Mouse (Mus musculus): ENCODE results near the gene Poc1a. TPM values are rescaled to one million over a fixed set of nuclear protein-coding genes. Genes with fewer than 3 reads are reported as not detected.

Gene Poc1a
- 3.5 and 4.4 TPM in 2 replicates for total RNA-seq (2015; ENCODE audit: low replicate concordance)
- 5.0 and 10.6 TPM in 2 replicates for total RNA-seq (2017; ENCODE audit: low replicate concordance)

GRCm38 (mm10) chr9:106280808-106281544, at the start of gene Poc1a:
Gene Poc1a, plus strand, starts transcription at chr9:106281061.
- ATAC-seq (replicated peaks; ENCODE audit: low FRiP score, poor library complexity, severe bottlenecking), result peak; percentile 94

- ATAC-seq (replicated peaks; ENCODE audit: low FRiP score, poor library complexity, severe bottlenecking), result no peak
Measured at GRCm38 (mm10) chr9:106231220-106231619, 49.6 kb upstream of the Poc1a start.

DNA sequence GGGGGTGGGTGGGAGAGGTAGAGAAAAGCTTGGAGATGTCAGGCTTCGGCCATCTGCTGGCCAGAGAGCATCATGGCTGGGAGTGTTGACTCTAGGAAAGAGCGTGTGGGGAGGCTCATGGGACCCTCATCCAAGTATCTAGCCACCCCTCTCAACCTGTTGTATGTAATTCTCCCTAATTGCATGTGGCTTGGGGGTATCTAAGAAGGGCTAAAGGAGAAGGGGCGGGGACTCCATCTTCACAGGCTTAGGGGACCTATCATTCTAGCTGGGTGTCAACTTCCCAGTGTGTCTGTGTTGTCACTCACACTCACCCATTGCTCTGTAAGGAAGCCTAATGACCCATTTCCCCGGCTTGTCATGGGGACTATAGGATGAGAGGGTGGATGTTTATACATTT, 49.0 kb upstream of the Poc1a start:
- no peak for ATAC-seq (replicated peaks; ENCODE audit: low FRiP score, poor library complexity, severe bottlenecking)

DNA sequence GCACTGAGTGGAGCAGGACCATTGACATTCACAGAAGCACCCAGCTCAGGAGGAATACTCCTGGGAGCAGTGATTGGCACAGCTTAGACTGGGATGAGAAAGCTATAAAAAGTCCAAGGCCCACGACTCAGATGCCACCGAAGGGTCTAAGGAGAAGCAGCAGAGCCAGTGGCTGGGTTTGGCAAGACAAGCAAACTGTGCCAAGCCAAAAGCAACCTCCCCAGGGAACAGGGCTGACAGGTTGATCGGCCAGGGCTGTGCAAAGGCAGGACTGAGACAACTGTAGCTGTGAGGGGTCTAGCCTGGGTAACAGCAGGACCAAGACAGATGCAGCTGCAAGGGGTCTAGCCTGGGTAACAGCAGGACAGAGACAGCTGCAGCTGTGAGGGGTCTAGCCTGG, 47.9 kb upstream of the Poc1a start:
- no peak for ATAC-seq (replicated peaks; ENCODE audit: low FRiP score, poor library complexity, severe bottlenecking)

- ATAC-seq (replicated peaks; ENCODE audit: low FRiP score, poor library complexity, severe bottlenecking), result no peak
Measured at GRCm38 (mm10) chr9:106233953-106234352, 46.9 kb upstream of the Poc1a start.

DNA sequence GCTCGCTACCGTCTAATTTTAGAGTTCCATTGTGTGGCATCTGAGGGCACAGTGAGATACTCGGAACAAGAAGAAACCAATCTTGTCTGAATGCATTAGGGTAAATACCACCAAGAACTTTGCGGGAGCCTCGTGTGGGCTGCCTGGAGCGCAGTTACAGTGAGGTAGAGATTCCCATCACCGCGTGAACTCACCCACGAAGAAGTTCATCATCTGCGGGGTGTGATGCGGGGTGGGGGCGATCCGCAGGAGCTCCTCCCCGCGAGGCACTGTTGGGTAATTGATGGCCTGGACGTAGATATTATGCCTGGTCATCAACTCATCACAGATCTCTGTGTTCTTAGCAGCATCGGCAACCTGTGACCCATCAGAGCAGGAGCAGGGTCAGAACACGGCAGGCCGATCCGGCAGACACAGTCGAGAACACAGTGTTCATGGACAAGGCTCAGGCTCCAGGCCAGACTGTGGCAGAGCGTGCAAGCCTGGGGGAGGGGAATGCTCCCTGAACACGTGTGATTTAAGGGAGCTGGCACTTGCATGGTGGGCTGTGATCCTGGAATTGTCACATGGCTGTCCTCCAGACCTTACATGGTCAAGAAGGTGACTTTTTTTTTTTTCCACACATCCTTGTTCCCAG, 45.5 kb upstream of the Poc1a start:
- no peak; the same call in 1 of the 2 replicates for ATAC-seq (replicated peaks; ENCODE audit: low FRiP score, poor library complexity, severe bottlenecking)

DNA sequence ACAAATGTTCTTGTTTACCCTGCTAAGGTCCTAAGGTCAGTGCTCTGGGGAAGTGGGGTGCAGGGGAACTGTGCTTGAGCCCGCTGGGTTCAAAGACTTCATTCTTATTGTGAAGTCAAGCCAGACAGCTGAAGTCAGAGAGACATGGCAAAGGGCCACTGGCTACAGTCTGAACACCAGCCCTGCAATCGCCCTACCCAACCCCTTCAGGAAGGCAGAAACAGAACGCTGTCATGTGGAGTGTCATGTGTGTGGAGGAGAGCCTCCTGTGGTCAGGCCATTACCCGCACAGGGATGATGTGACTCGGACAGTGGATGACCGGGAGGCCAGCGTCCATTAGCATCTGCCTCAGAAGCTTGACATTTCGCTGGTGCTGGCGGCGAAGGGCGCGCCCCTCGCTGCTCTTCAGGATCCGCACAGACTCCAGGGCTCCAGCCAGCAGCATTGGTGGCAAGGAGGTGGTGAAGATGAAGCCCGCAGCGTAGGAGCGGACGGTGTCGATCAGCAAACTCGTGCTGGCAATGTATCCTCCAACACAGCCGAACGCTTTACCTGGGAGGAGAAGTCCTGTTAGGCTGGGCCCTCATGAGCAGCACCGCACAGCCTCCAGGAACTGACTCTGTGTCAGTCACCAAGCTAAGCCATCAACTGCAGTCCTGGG, 44.6 kb upstream of the Poc1a start:
- no peak for ATAC-seq (replicated peaks; ENCODE audit: low FRiP score, poor library complexity, severe bottlenecking)

DNA sequence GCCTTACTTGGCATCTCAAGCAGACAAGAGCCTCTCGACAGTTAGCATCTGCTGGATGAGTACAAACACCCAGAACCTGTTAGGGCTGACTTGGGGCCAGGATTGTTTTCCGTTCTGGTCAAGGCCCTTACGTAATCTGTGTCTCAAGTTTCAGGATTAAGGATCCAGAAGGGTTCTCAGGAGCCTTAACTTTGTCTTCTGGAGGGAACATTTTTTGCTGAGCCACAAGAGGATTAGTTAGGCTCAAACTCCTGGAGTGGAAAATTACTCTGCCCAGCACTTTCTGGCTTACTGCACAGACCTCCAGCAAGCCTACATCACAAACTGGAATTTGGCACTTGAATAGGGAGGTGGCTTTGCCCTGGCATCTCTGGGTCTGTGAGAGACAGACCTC, 44.0 kb upstream of the Poc1a start:
- ATAC-seq (replicated peaks; ENCODE audit: low FRiP score, poor library complexity, severe bottlenecking), result no peak

DNA sequence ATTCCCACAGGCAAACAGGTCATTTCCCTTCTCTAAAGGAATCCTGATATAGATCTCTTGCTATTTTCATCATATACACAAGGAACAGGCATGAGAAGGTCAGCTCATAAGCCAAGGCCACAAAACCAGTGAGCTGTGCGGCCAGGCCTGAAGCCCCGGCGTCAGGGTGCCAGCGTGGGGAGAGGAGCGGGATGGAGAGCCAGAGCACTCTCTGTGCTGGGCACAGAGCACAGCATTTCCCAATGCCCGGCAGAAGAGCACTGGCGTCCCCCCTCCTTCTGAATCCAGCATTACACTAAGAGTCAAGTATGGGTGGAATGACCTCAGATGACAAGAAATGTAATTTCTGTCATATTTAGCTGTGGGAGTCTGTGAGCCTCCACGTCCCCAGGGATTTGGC, 43.5 kb upstream of the Poc1a start:
- no peak for ATAC-seq (replicated peaks; ENCODE audit: low FRiP score, poor library complexity, severe bottlenecking)

- ATAC-seq (replicated peaks; ENCODE audit: low FRiP score, poor library complexity, severe bottlenecking), result no peak
Measured at GRCm38 (mm10) chr9:106237878-106238277, 43.0 kb upstream of the Poc1a start.

DNA sequence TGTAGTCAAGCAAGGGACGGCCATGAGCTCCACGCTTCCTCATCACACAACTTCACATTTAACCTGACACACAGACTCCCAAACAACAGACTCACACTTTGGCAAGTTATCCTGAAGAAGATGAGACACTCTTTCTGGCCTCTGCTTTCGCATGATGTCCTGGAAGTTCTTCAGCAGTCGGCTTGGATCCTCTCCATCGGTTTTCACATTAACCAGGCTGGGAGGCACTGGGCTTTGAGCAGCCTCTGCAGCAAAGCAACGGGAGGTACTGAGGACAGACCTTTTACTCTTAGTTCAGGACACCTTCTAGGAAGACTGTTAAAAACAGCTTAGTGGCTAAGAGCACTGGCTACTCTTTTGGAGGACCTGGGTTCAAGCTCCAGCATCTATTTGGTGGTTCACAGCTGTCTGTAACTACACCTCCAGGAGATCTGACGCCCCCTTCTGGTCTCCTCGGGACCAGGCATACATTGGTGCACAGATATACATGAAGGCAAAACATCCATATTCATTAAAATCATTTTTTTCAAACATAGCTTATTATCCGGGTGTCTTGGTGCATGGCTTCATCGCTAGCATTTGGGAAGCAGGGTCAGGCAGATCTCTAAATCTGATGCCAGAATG, 39.2 kb upstream of the Poc1a start:
- ATAC-seq (replicated peaks; ENCODE audit: low FRiP score, poor library complexity, severe bottlenecking), result no peak

DNA sequence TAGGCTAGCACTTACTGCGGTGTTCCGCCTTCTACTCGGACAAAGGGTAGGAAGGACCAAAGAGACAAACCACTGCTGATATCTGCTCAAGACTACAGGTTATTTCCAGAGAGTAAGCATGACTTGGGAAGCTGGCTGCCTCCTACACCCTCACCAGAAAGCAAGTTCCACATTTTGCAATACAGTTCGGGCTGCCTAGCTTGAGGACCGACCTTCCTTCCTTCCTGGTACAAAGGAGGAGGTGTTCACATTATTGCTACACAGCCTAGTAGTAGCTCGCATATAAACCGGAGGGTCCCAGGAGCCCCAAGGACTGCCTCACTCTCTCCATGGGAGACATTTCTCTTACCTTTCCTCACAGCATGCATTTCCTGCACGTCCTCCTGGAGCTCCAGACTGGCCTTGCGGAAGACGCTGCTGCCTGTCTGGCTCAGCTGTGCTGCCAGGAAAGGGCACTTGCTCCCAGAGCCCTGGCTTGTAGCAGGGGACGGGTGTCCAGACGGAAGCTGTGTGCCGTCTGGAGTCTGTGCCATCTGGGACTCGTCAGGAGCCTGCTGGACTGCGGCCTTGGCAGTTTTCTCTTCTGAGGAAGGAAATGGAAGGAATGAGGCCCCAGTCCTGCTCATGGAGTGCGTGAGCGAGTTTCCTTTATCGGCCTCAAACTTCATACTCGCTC, 37.9 kb upstream of the Poc1a start:
- no peak for ATAC-seq (replicated peaks; ENCODE audit: low FRiP score, poor library complexity, severe bottlenecking)

GRCm38 (mm10) chr9:106249550-106249949, 31.3 kb upstream of the Poc1a start:
- no peak for ATAC-seq (replicated peaks; ENCODE audit: low FRiP score, poor library complexity, severe bottlenecking)

DNA sequence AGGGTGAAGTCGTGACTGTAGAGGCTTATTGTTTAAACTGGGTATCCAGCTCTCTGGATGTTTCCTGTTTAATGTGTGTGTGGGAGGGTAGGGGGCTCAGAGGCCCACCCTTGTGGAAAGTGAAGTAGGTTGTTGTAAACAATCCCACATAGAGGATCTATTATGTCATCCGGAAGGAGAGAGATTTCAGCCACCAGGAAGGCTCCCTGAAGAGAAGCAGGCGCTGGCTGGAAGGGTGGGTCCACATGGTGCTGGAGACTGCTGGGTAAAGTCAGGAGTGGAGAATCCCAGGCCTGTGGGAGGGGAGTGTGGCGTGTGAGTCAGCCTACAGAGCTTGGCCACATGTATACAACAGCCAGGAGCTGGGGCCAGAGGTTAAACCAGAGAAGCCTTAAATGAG, 30.6 kb upstream of the Poc1a start:
- ATAC-seq (replicated peaks; ENCODE audit: low FRiP score, poor library complexity, severe bottlenecking), result no peak

- ATAC-seq (replicated peaks; ENCODE audit: low FRiP score, poor library complexity, severe bottlenecking), result no peak
Measured at GRCm38 (mm10) chr9:106251066-106251465, 29.8 kb upstream of the Poc1a start.

DNA sequence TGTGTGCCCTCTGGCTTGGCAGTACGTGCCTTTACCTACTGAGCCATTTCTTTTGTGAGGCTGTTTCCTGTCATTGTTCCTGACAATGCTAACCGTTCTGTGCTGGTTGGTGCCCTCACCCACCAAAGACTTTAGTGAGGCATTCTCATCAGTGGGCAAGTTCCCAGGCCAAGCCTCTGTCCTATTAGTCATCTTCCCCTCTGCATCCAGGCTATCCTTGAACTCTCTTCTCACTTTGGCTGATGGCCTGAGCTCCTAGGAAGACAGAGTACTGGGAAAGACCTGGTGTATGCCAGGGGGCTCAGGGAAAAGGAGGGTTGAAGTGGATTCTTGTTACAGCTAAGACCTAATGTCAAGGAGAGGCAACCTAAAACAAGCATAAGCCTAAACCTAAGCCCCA, 26.9 kb upstream of the Poc1a start:
- ATAC-seq (replicated peaks; ENCODE audit: low FRiP score, poor library complexity, severe bottlenecking), result no peak

GRCm38 (mm10) chr9:106258412-106258811, 22.4 kb upstream of the Poc1a start:
- ATAC-seq (replicated peaks; ENCODE audit: low FRiP score, poor library complexity, severe bottlenecking), result no peak

DNA sequence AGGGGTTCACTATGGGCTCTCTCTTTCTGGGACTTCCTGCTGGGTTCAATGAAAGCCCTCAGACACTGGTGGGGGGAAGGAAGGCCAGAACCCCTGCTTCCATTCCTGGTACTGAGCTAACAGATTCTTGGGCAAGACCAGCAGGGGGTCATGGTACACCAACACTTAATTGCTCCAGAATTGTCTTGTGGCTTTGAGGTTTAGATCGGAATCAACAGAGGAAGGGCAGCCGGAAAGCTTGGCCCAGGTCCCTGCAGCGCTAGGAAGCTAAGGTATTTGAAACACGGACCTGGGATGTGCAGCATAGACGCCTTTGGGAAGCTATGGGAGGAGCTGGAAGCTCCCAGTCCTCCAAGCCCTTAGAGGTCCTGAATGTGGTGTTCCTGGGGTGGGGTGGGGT, 21.9 kb upstream of the Poc1a start:
- no peak for ATAC-seq (replicated peaks; ENCODE audit: low FRiP score, poor library complexity, severe bottlenecking)

GRCm38 (mm10) chr9:106261058-106261457, 19.8 kb upstream of the Poc1a start:
- ATAC-seq (replicated peaks; ENCODE audit: low FRiP score, poor library complexity, severe bottlenecking), result no peak

DNA sequence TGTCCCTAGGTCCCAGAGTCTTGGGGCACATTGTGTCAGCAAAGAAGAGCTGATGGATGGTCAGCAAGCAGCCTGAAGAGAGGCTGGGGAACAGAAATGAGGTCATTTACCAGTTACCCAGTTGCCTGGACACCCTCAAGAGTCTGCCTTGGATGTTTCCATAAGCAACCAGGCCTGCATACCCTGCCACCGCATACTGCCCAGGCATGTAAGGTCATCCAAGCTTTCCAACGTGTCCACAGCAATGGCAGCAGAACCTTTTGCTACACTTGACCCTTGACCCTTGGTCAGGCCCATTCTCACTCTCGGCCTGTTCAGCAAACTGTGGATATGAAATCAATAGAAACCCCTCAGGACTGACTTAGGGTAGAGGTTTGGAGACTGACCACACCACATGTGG, 19.4 kb upstream of the Poc1a start:
- no peak for ATAC-seq (replicated peaks; ENCODE audit: low FRiP score, poor library complexity, severe bottlenecking)
